Mouse (Mus musculus) embryonic facial prominence, embryonic 14.5 days (tissue): ENCODE measurements around the gene Prep. TPM values are rescaled to one million over a fixed set of nuclear protein-coding genes. Genes with fewer than 3 reads are reported as not detected.

Experiments
- ATAC-seq: fragments of 200-750 bp; cut with Nextera tagmentation; 2 replicates; pipeline ENCODE4 v1.8.0; 2017; ENCODE audit warnings: low read depth, moderate number of reproducible peaks, moderate TSS enrichment
- DNase-seq: peaks from one replicate; pipeline ENCODE4 v3.0.0-alpha.2; 2015; ENCODE audit warnings: low spot score
- H3K27ac ChIP-seq: fragments of 300-500 bp; sonication (generic); replicated peaks from 2 replicates; pipeline ENCODE4 v1.5.1; 2014; ENCODE audit warnings: low read depth, mild to moderate bottlenecking, low read length, moderate library complexity
- H3K27me3 ChIP-seq: fragments of 300-500 bp; sonication (generic); replicated peaks from 2 replicates; pipeline ENCODE4 v1.6.1; 2014; ENCODE audit warnings: low read length; ENCODE audit not compliant: control insufficient read depth, insufficient read depth
- H3K36me3 ChIP-seq: fragments of 300-500 bp; sonication (generic); 2 replicates; pipeline ENCODE4 v1.6.1; 2014; ENCODE audit warnings: low read length, mixed read lengths; ENCODE audit not compliant: control insufficient read depth, insufficient read depth
- H3K4me1 ChIP-seq: fragments of 300-500 bp; sonication (generic); 2 replicates; pipeline ENCODE4 v1.6.1; 2014; ENCODE audit warnings: antibody characterized with exemption, low read length; ENCODE audit not compliant: control insufficient read depth, insufficient read depth
- H3K4me2 ChIP-seq: fragments of 300-500 bp; sonication (generic); 2 replicates; pipeline ENCODE4 v1.6.1; 2014; ENCODE audit warnings: low read depth, mild to moderate bottlenecking, low read length, moderate library complexity, mixed read lengths
- H3K4me3 ChIP-seq: fragments of 300-500 bp; sonication (generic); 2 replicates; pipeline ENCODE4 v1.5.1; 2014; ENCODE audit warnings: low read depth, mild to moderate bottlenecking, low read length
- H3K9ac ChIP-seq: fragments of 300-500 bp; sonication (generic); 2 replicates; pipeline ENCODE4 v1.6.1; 2014; ENCODE audit warnings: low read depth, mild to moderate bottlenecking, low read length, moderate library complexity, mixed read lengths
- H3K9me3 ChIP-seq: fragments of 300-500 bp; sonication (generic); 2 replicates; pipeline ENCODE4 v1.6.1; 2016; ENCODE audit warnings: low read length; ENCODE audit not compliant: control insufficient read depth
- WGBS: fragments of 180-500 bp; shearing (Covaris S2); extraction: QIAGEN DNeasy Blood & Tissue Kit; methylation state at CpG from one replicate; pipeline ENCODE4 v1.1.7; 2014; 5-methylcytosine and 5-hydroxymethylcytosine counted together
- polyA plus RNA-seq: library from polyadenylated mRNA; unstranded; fragments of >200 nt; fragmentation: Nextera tagmentation; extraction: Ambion mirVana; gene quantifications from 2 replicates; pipeline ENCODE4 v1.2.1, GENCODE M21; 2014

Gene Prep
- polyA plus RNA-seq: 19.0 and 21.7 TPM in 2 replicates

DNA sequence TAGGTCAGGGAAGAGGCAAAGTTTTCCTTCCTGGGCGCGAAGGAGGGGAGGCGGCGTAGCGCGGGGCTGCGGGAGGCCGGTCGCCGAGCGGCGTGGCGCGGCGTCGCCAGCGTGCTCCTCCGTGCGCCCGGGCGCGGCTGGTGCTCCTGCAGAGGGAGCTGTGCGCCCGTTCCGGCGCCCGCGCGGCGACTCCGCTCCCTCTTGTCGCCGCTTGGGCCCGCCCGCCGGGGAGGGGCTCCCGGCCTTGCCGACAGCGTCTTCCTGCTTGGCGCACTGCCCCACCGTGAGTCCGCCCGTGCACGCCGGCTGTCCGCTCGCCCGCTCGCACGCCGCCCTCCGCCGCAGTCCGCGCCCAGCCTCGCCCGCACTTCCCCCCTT lies at the start of gene Prep:
Gene Prep (plus strand): TSS at position 273 of the 378 bp plus-strand sequence.
- DNase-seq (peak; percentile 96), ATAC-seq (peak; percentile 93)
- Histone ChIP-seq H3K36me3 (0 out of 2 replicates have a peak, but pooled peaks cover under 1% of the 10 kb centered on the region), H3K9me3 (no peaks in the 10 kb centered on the region), H3K4me3 (peak within 1 kb of the TSS; percentile 99), H3K4me2 (peak within 1 kb of the TSS; percentile 70), H3K27ac (peak within 1 kb of the TSS; percentile 79), H3K27me3 (no peaks in the 10 kb centered on the region), H3K4me1 (peaks cover 12% of the 10 kb centered on the region; the same call in 1 of the 2 replicates), H3K9ac (peak within 1 kb of the TSS; percentile 93)
- 0% methylated on average over 4 of the region's 57 CpGs for WGBS

DNA sequence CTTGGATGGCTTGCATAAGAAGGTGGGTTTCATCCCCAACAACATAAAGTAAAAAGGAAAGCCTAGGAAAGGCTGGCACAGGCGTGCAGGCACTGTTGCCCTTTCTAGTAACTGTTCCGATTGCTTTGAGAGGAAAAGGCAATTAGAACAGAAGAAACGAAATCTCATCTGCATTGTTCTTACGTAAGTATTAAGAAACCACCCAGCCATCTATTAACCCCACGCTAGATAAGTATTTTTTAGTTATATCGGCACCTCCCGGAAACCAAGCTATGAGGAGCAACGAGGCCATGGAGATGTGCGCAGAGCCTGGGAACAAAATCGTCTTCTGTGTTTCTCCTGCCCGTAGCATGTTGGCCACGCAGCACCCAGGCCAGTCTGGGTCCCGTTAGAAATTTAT lies 49.7 kb upstream of the Prep start:
- Histone ChIP-seq H3K9ac (no peak overlapping the region), H3K4me2 (no peak overlapping the region), H3K9me3 (no peaks in the 10 kb centered on the region), H3K27me3 (no peaks in the 10 kb centered on the region), H3K36me3 (no peaks in the 10 kb centered on the region), H3K27ac (no peak overlapping the region), H3K4me1 (no peaks in the 10 kb centered on the region), H3K4me3 (no peak overlapping the region)
- ATAC-seq (no peak), DNase-seq (no peak)
- 88% methylated on average over 13 of the region's 13 CpGs for WGBS

DNA sequence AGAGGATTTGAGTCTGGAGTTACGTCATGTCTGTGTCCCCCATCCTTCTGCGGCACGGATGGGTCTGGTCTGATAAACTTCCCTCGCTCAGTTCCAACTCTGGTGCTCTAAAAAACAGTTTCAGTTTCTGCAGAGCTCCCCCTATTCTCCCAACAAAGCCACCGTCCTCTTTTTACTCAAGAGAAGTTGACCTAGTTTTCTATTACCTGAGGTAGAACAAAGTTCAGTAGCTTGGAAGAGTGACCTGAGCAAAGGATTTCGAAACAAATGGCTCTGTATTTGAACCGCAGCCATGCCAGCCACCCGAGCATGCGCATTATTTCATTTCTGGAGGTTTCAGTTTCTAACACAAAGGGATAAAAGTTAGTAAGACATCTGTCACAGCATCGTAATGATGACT lies 49.2 kb upstream of the Prep start:
- no peak overlapping the region for H3K4me2 ChIP-seq
- WGBS: 81% methylated on average over 10 of the region's 10 CpGs
- DNase-seq: no peak

DNA sequence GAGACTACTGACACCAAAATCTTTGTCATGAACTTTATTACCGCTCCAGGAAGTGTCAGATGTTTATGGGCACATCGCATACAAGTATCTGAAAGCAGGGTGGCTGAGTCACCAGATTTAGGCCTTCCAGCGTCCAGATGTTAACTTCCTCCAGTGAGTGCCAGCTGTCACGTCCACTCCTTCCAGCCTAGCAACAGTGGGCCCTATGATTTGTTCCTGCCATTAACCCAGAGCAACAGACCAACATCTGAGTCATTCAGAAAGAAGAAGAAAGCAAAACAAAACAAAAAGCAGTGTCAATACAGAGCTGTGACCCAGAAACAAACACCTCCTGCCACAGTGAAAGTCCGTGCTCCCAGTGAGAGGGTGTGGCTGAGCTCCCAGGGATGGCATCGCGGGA lies 47.6 kb upstream of the Prep start:
- Histone ChIP-seq H3K9me3 (no peaks in the 10 kb centered on the region), H3K27ac (no peak overlapping the region), H3K4me3 (no peak overlapping the region), H3K4me2 (no peak overlapping the region), H3K4me1 (no peaks in the 10 kb centered on the region), H3K27me3 (no peaks in the 10 kb centered on the region), H3K36me3 (no peaks in the 10 kb centered on the region), H3K9ac (no peak overlapping the region)
- ATAC-seq: no peak
- WGBS: 59% methylated on average over 7 of the region's 7 CpGs
- DNase-seq: no peak

More for the DNA sequence above, 49.2 kb upstream of the Prep start:
- Histone ChIP-seq H3K27me3 (no peaks in the 10 kb centered on the region), H3K4me1 (no peaks in the 10 kb centered on the region), H3K4me3 (no peak overlapping the region), H3K36me3 (no peaks in the 10 kb centered on the region), H3K27ac (no peak overlapping the region), H3K9me3 (no peaks in the 10 kb centered on the region), H3K9ac (no peak overlapping the region)
- no peak for ATAC-seq

DNA sequence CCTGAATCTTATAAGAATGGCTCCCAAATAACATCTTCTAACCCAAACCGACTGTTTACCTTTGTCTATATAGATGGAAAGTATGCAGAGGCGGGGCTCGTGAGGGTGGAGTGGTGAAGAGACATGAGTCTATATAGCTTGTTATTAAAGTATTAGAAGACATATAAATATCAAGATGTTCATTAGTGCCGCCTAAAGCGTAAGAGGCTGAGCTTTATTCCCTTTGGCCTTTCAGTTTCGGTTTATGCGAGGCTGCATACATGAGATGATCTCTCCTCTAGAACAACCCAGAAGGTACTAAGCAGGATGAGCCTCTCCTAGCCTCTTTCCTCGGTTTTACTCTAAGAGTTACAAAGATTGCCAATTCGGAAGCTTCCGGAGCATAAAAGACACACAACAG lies 47.2 kb upstream of the Prep start:
- no peak overlapping the region for H3K4me3 ChIP-seq
- H3K27ac ChIP-seq: no peak overlapping the region
- 83% methylated on average over 10 of the region's 10 CpGs for WGBS
- no peaks in the 10 kb centered on the region for H3K9me3 ChIP-seq
- H3K36me3 ChIP-seq: no peaks in the 10 kb centered on the region
- no peak overlapping the region for H3K4me2 ChIP-seq
- H3K27me3 ChIP-seq: no peaks in the 10 kb centered on the region
- H3K4me1 ChIP-seq: no peaks in the 10 kb centered on the region
- H3K9ac ChIP-seq: no peak overlapping the region
- DNase-seq (no peak), ATAC-seq (no peak)

DNA sequence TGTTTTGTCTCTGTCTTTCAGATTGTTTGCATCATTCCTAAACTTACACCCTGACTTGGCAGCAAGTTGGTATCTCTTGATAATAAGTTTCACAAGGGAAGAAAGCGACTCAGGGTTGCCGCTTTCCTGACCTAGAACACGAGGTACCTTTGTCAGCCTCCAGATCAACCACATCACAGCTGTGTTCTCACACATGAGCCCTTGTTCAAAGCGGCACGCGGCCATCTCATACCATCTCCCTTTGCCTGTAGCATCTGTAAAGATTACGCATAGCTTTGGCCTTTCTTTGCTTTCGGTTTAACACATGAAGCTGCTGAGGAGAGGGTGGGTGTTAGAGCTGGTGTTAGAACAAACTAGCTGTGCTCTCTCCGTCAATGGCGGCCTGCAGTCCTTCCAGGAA lies 46.7 kb upstream of the Prep start:
- WGBS: 84% methylated on average over 10 of the region's 10 CpGs
- no peak overlapping the region for H3K4me3 ChIP-seq
- no peaks in the 10 kb centered on the region for H3K27me3 ChIP-seq
- no peak overlapping the region for H3K27ac ChIP-seq
- no peak for DNase-seq
- no peak for ATAC-seq
- H3K36me3 ChIP-seq: no peaks in the 10 kb centered on the region
- H3K9ac ChIP-seq: no peak overlapping the region
- no peak overlapping the region for H3K4me2 ChIP-seq
- H3K4me1 ChIP-seq: no peaks in the 10 kb centered on the region
- H3K9me3 ChIP-seq: no peaks in the 10 kb centered on the region

DNA sequence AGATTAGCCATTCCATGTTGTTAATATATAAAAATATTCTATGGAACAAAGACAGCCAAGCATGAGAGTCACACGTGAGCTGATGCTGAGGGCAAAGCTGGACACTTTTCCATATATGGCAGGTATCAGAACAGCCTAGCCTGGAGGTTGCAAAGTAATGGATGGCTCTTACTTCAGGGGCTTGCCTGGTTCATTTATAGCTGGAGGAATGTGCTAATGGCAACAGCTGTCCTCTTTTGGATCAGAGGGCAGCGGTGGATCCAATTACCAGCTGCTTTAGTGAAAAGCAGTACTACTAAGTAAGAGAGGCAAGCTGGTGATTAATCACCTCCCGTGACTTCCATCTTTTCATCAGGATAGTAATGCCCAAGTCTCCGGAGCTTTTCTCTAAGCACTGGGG lies 41.8 kb upstream of the Prep start:
- Histone ChIP-seq H3K27ac (no peak overlapping the region), H3K9me3 (no peaks in the 10 kb centered on the region), H3K4me1 (no peaks in the 10 kb centered on the region), H3K4me2 (no peak overlapping the region), H3K4me3 (no peak overlapping the region), H3K27me3 (no peaks in the 10 kb centered on the region), H3K9ac (no peak overlapping the region), H3K36me3 (no peaks in the 10 kb centered on the region)
- WGBS: 29% methylated on average over 4 of the region's 4 CpGs
- ATAC-seq: peak; percentile 44; the same call in 1 of the 2 replicates
- peak; percentile 37 for DNase-seq

DNA sequence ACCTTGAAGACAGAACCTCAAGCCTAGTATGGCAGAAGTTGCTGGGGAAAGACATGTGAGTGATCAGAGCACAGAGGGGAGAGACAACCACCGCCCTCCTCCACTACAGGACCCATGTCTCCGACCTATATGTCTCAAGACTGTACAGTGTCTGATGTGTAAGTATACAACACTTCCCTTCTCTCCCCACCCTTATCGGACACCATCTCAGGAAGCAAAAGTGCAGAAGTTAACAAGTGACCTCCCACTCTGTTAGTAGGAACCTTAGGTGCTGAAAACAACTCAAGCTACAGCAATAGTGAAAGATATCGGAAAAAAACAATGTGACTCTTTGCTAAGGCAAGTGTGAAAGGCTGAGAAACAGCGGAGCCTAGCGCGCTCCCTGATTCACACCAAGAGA lies 40.1 kb upstream of the Prep start:
- H3K27ac ChIP-seq: no peak overlapping the region
- H3K27me3 ChIP-seq: no peaks in the 10 kb centered on the region
- ATAC-seq (no peak), DNase-seq (no peak)
- H3K4me3 ChIP-seq: no peak overlapping the region
- no peaks in the 10 kb centered on the region for H3K36me3 ChIP-seq
- H3K4me1 ChIP-seq: no peaks in the 10 kb centered on the region
- no peak overlapping the region for H3K4me2 ChIP-seq
- H3K9me3 ChIP-seq: no peaks in the 10 kb centered on the region
- no peak overlapping the region for H3K9ac ChIP-seq
- 92% methylated on average over 7 of the region's 7 CpGs for WGBS

DNA sequence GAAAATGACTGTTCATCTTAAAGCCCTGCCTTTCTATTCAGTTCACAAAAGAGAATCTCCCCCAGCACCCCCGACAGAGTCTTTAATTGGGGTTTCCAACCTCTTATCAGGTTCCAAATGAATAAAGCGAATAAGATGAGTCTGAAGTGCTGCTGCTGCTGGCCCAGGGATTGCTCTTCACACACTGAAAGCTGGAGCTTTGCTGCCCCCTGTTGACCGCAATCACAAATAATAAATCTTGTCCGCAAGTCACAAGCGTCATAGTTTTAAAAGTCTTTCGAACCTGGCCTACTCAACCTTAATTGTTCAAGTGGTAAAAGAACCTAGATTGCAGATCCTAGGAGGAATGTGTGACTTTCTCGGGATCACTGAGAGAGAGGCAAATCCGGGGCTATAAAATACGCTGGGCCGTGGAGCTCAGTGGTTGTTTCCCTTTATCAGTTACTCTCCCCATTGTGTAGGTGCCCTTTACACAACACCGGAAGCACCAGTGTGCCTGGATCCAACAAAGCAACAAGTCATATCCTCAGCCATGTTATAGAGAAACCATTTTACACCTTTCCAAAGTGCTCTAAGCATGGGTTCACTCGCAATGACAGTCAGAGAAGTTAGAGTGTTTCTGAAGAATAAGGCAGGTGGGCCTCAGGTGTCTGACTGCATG lies 21.6 kb upstream of the Prep start:
- peak; percentile 85 for DNase-seq
- 26% methylated on average over 12 of the region's 12 CpGs for WGBS
- ATAC-seq: peak; percentile 60; the same call in 1 of the 2 replicates

More for the DNA sequence above, 21.6 kb upstream of the Prep start:
- Histone ChIP-seq H3K9me3 (no peaks in the 10 kb centered on the region), H3K4me3 (no peak overlapping the region), H3K4me2 (no peak overlapping the region), H3K27me3 (peaks cover 3% of the 10 kb centered on the region; the same call in 1 of the 2 replicates), H3K9ac (peak overlapping the region; percentile 2; the same call in 1 of the 2 replicates), H3K27ac (no peak overlapping the region), H3K36me3 (no peaks in the 10 kb centered on the region), H3K4me1 (no peaks in the 10 kb centered on the region)
